Mouse (Mus musculus) heart, postnatal 0 days (tissue): ENCODE measurements at regions not wholly inside any gene's neighbourhood (a gene's known extent, or its start where the extent isn't known, plus 50 kb on each side); places are given as distances from the start of the nearest gene placed in this dataset.

ENCODE experiments used
- CTCF ChIP-seq: IDR thresholded peaks from 2 replicates; pipeline ENCODE4 v1.5.1; 2016; ENCODE audit warnings: antibody characterized with exemption, control low read depth, low read depth
- EP300 ChIP-seq: IDR thresholded peaks from 2 replicates; pipeline ENCODE4 v1.6.1; 2016; ENCODE audit warnings: antibody characterized with exemption, low read depth

- TF ChIP-seq CTCF (no peak), EP300 (no peak)
Observed at GRCm38 (mm10) chr6:140279736-140280370, 144.0 kb upstream of the Plekha5 start.
